Mouse (Mus musculus): Measurements from ENCODE around the gene Cyp4a12a. TPM values are rescaled to one million over a fixed set of nuclear protein-coding genes. Genes with fewer than 3 reads are reported as not detected.
"Not testable (repeated sequence)": the region's sequence is repeated elsewhere in the genome, so short reads cannot be mapped to it uniquely, and the experiment has no call there.

The Cyp4a12a gene
- not detected for total RNA-seq (2021)
- long read RNA-seq, experiment 1 = 0 reads
- long read RNA-seq, experiment 2 = 0 reads

GRCm38 (mm10) chr4:115298746-115299145, at the start of gene Cyp4a12a:
TSS of gene Cyp4a12a (plus strand) at chr4:115299046.
- not testable (repeated sequence) for DNase-seq

- not testable (repeated sequence) for DNase-seq
Measured at GRCm38 (mm10) chr4:115264687-115265569, 33.9 kb upstream of the Cyp4a12a start.

GRCm38 (mm10) chr4:115278215-115278982, 20.4 kb upstream of the Cyp4a12a start:
- DNase-seq = not testable (repeated sequence)

GRCm38 (mm10) chr4:115280342-115280741, 18.5 kb upstream of the Cyp4a12a start:
- no peak for DNase-seq

- not testable (repeated sequence) for DNase-seq
Measured at GRCm38 (mm10) chr4:115280779-115281178, 18.1 kb upstream of the Cyp4a12a start.

- not testable (repeated sequence) for DNase-seq
Measured at GRCm38 (mm10) chr4:115281231-115281767, 17.5 kb upstream of the Cyp4a12a start.

GRCm38 (mm10) chr4:115325722-115326121, 26.9 kb downstream of the Cyp4a12a start:
- DNase-seq = not testable (repeated sequence)

- DNase-seq = not testable (repeated sequence)
Measured at GRCm38 (mm10) chr4:115365624-115366023, 66.8 kb downstream of the Cyp4a12a start.

- DNase-seq = peak; percentile 15
Measured at GRCm38 (mm10) chr4:115368067-115368466, 69.2 kb downstream of the Cyp4a12a start.

Other genes starting within 250 kb of the Cyp4a12a start
- gene Tal1, start 242.6 kb upstream of the Cyp4a12a start, total RNA-seq (2021) = 1 to 10 TPM; 5.4 to 7.7 TPM
- gene Pdzk1ip1, start 210.3 kb upstream of the Cyp4a12a start, total RNA-seq (2021) = 1 to 10 TPM in 1 of 2 experiments, under 1 TPM in 1; 0.99 to 1.9 TPM
- under 1 TPM; 0.18 to 0.39 TPM for gene Cyp4x1, start 164.8 kb upstream of the Cyp4a12a start, total RNA-seq (2021)
- gene Cyp4a29, start 57.0 kb upstream of the Cyp4a12a start, total RNA-seq (2021) = not detected
- gene Cyp4a12b, start 112.6 kb downstream of the Cyp4a12a start, total RNA-seq (2021) = under 1 TPM in 1 of 2 experiments, not detected in 1; 0.12 TPM
- not detected for gene Cyp4a30b, start 153.6 kb downstream of the Cyp4a12a start, total RNA-seq (2021)
- gene Cyp4a14, start 197.1 kb downstream of the Cyp4a12a start, total RNA-seq (2021) = 100 to 1,000 TPM in 1 of 2 experiments, 10 to 100 TPM in 1; 29.5 to 127 TPM
- gene Cyp4a10, start 219.2 kb downstream of the Cyp4a12a start, total RNA-seq (2021) = 10 to 100 TPM in 1 of 2 experiments, 1 to 10 TPM in 1; 4.9 to 18.3 TPM